In the genomic region with DNA sequence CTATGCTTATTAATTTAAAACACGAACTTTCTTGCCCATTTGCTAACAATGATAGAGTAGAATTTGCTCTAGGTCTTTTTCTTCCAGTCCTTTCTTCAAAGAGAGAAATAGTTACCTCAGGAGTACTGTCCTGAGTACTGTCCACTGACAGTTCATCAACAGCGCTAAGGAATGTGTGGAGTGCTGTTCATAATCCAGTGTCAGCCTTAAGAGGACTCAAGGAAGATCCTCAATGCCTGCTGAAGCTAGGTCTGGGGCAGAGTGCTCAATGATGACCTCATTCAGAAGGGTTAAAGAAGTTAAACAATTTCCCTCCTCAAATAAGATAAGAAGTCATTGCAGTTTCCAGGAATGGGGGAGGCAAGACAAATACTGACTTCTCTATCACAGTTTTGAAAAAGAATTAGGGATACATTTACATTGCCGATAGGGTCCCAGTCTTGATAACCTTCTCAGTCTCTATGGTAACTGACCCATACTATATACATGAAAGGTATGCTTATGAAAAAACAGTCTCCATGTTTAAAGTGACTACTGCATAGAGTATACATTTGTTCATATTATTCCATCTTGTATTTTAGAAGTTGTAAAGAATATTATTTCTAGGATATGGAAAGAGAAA, we compare ENCODE assay signal across 23 mouse cellular contexts.
"Had no signal": no experiment of that assay in that cellular context is flagged by ENCODE, and none has a peak within 500 bp of the region (broad histone marks: within the 10 kb centered on the region; RNA-seq: fewer than 3 reads in every experiment).

No protein-coding gene starts in this region.

- H3K4me1 ChIP-seq: hindbrain, embryonic 10.5 days; hindbrain, embryonic 12.5 days; limb, embryonic 10.5 days; limb, embryonic 12.5 days had no signal

- H3K4me2 ChIP-seq: hindbrain, embryonic 12.5 days; hindbrain, embryonic 14.5 days; limb, embryonic 12.5 days had no signal

- H3K4me3 ChIP-seq: gastrocnemius, adult 2 months; heart, embryonic 10.5 days; hindbrain, embryonic 10.5 days; hindbrain, embryonic 12.5 days; layer of hippocampus, adult 2 months; left cerebral cortex, adult 2 months; limb, embryonic 10.5 days; limb, embryonic 12.5 days had no signal

- H3K9ac ChIP-seq: hindbrain, embryonic 12.5 days; hindbrain, embryonic 14.5 days; limb, embryonic 12.5 days had no signal

- H3K9me3 ChIP-seq: heart, embryonic 10.5 days; hindbrain, embryonic 10.5 days; hindbrain, embryonic 12.5 days; limb, embryonic 10.5 days; limb, embryonic 12.5 days had no signal

- H3K27ac ChIP-seq: gastrocnemius, adult 2 months; heart, embryonic 10.5 days; hindbrain, embryonic 10.5 days; hindbrain, embryonic 12.5 days; hindbrain, embryonic 14.5 days; layer of hippocampus, adult 2 months; left cerebral cortex, adult 2 months; limb, embryonic 10.5 days; limb, embryonic 12.5 days had no signal

- ATAC-seq: hindbrain, embryonic 16.5 days; inflammation-experienced regulatory T-cells, adult 6 months; intestine, postnatal 0 days had no signal

- DNase-seq: gastrocnemius, adult 2 months; gastrocnemius, postnatal 10 days; gastrocnemius, postnatal 25 days; heart, adult 18-20 months; heart, postnatal 10 days; heart, postnatal 4 days; kidney, adult 18-20 months; kidney, adult 8-10 months; kidney, postnatal 10 days; kidney, postnatal 25 days; kidney, postnatal 4 days; liver had no signal

- H3K36me3 ChIP-seq: heart, embryonic 10.5 days; hindbrain, embryonic 10.5 days; hindbrain, embryonic 12.5 days; limb, embryonic 10.5 days; limb, embryonic 12.5 days had no signal

- H3K27me3 ChIP-seq: hindbrain, embryonic 12.5 days; limb, embryonic 12.5 days had no signal
